Mouse (Mus musculus): ENCODE measurements around the gene Plb1. TPM values are rescaled to one million over a fixed set of nuclear protein-coding genes. Genes with fewer than 3 reads are reported as not detected.

Plb1 gene
- total RNA-seq, 1 experiment = 3.8 TPM

DNA sequence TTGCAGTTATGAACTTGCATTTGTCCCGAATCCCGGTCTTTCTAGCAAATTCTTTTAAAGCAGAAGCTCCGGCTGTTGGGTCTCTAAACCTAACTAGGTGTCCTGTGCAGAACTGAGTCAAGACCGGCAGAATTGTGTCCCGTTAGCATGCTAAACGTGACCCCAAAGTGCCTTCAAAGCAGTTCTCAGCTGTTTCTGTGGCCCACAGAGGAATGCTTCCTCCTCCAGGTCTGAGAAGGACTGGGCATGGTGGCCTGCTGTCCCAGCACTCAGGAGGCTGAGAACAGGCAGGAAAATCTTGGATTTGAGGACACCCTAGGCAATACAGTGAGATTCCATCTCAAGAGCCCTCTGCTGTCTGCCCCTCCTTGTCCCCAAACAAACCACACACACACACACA lies 183.0 kb downstream of the Plb1 start:
- H3K36me3 ChIP-seq (ENCODE audit: control insufficient read depth, insufficient read depth, low read length, poor library complexity, severe bottlenecking) = no peaks in the 10 kb centered on the region
- no peak overlapping the region for H3K9ac ChIP-seq (ENCODE audit: insufficient read depth, low read depth, low read length, poor library complexity, severe bottlenecking)
- no peak for DNase-seq (ENCODE audit: low read depth, low spot score)
- TF ChIP-seq ZC3H11A (IDR thresholded peaks at IDR 0.05; ENCODE audit: borderline replicate concordance, low read depth, low read length) (no peak), CHD2 (IDR thresholded peaks at IDR 0.05; ENCODE audit: low read depth, low read length) (no peak)
- H3K4me3 ChIP-seq (ENCODE audit: insufficient read depth in 1 of 2, low read depth in 1 of 2, low read length in 2 of 2, poor library complexity in 1 of 2, severe bottlenecking in 1 of 2) = no peak overlapping the region
- no peak overlapping the region for H3K27ac ChIP-seq (ENCODE audit: insufficient read depth, low read depth, low read length, poor library complexity, severe bottlenecking)
- H3K9me3 ChIP-seq (ENCODE audit: control insufficient read depth, insufficient read depth, low read depth, low read length) = no peaks in the 10 kb centered on the region
- in situ Hi-C loops (cut with MboI; ENCODE audit: low sequenced_read_pairs in 2 of 2, unreplicated experiment in 2 of 2) = no loop called here
- H3K4me1 ChIP-seq (ENCODE audit: control insufficient read depth in 2 of 2, insufficient read depth in 2 of 2, low read length in 2 of 2, poor library complexity in 1 of 2) = peaks cover 0 to 18% of the 10 kb centered on the region in 2 experiments; a peak in 2 of 4 replicates

Other genes with a start within 250 kb of the Plb1 start
- 8.9 and 15.0 TPM in 2 replicates for gene Fosl2, start 96.9 kb upstream of the Plb1 start, total RNA-seq (2012; rRNA removed)
- 68.4 and 108 TPM in 2 replicates for gene Ppp1cb, start 226.1 kb downstream of the Plb1 start, total RNA-seq (2012; rRNA removed)

All from ES-E14 (cell line).